Mouse (Mus musculus) heart, adult 18-20 months (tissue): ENCODE measurements at regions not wholly inside any gene's neighbourhood (a gene's known extent, or its start where the extent isn't known, plus 50 kb on each side); places are given as distances from the start of the nearest gene placed in this dataset.
A peak's percentile ranks its signal among the peaks of the same experiment; 100 is the strongest.

Experiments used
- DNase-seq, 2 experiments: peaks; one replicate each; pipeline ENCODE4 v3.0.0; 2021 to 2022; ENCODE audit warnings: mixed read lengths in 1 of 2

DNA sequence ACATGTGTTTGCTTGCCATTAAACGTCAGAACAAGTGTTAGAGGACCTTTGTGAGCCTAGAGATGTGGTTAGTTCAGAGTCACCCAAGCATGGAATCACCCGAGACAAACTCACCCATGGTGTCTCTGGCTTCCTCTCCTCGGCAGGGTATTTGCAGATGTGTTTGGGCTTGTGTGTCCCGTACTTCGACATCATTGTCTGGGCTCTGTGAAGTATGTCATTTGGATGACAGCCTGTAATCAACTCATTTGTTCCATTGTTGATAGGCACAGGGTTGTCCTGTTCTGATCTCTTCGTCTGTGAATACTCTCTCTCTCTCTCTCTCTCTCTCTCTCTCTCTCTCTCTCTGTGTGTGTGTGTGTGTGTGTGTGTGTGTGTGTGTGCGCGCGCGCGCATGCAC, 277.8 kb upstream of the Dynlrb2 start:
- no peak for DNase-seq

DNA sequence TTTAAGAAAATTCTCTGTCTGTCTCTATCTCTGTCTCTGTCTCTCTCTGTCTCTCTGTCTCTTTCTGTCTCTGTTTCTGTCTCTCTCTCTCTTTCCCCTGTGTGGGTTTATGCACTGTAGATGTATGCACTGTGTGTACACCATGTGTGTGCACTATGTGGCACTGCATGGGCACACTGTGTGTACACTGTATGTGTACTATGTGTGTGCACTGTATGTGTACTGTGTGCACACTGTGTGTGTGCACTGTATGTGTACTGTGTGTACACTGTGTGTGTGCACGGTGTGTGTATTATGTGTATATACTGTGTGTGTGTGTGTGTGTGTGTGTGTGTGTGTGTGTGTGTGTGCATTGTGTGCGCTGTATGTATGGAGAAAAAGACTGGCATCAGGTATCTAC, 281.5 kb upstream of the Dynlrb2 start:
- DNase-seq = no peak

DNA sequence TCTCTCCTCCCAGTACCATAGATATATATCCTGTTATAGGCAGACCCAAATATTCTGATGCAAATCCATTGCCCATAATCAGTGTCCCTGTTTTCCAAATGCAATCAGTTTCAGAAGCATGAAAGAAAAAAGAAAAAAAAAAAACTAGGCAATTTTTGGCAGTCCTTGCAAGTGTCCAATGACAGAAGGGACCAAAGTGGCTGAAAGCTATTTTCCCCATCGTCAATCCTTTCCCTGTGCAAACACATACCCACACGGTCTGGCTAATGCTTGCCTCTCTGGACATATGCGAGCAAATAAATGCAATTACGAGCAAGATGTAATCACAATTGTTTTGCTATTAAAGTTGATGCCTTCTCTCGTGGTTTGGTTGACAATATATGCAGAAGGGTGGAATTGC, 288.9 kb upstream of the Dynlrb2 start:
- DNase-seq = no peak

DNA sequence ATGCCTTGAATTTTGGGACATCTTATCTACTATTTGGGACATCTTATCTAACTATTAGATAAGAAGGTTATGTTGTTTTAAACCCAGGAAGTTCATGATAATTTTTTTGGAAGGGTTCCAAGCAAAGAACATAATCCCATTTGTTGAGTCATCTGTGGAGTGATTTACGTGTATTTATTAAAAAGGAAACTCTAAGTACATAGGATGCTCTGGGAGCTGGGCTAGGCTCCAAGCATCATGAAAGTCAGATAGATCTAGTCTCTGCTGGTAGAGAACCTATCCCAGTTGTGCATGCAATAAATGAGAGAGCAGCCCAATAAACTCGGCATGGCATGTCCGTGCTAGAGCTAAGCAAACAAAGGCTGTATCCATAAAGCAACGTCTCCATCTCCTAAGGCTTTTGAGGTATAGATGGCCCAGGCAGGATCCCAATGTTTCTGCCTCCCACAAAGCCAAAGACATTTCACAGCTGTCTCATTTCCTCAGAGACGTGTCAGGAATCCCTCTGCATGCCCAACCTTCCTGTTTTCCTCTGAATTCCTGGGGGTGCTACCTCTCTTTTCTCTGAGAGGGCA, 289.4 kb upstream of the Dynlrb2 start:
- no peak for DNase-seq

DNA sequence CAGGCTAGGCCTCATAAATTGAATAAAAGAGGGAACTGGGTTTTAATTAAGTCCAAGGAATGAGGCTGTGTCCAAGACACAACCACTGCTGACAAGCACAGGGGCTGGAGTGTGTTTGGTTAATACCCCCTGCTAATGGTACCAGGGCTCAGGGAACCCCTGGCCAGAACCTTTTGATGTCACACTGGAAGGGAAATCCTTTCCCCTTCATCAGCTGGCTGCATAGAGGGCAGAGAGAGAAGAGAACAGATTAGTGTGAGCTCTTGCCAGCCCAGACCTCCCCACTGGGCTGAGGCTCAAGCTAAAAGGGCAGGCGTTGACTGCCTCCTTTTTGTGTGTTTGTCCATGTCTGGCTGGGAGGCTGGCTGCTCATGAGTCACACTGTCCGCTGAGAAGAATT, 301.1 kb upstream of the Dynlrb2 start:
- no peak for DNase-seq

DNA sequence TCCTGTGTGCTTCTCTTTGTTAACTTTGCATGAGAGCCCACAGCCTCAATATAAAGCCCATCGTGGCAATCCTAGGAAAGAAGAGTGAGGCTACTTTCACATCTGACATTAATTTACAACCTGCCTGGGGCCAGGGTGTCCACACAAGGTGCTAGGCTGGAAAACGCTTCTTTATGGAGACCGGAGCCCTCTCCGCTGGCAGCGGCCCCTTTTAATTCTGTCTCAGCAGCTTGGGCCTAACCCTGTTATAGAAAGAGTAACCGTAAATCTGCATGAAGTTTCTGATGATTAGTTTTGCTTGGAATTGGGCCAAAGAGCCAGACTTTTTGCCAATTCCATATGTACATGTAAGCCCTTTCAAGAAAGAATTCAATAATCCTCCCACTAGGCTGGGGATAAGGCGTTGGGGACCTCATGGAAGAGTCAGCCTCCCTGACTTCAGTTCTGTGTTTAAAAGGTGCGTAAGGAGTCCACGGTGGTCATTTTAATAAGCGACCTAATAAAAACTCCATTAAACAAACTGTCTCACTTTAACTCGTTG, 304.2 kb upstream of the Dynlrb2 start:
- no peak for DNase-seq

DNA sequence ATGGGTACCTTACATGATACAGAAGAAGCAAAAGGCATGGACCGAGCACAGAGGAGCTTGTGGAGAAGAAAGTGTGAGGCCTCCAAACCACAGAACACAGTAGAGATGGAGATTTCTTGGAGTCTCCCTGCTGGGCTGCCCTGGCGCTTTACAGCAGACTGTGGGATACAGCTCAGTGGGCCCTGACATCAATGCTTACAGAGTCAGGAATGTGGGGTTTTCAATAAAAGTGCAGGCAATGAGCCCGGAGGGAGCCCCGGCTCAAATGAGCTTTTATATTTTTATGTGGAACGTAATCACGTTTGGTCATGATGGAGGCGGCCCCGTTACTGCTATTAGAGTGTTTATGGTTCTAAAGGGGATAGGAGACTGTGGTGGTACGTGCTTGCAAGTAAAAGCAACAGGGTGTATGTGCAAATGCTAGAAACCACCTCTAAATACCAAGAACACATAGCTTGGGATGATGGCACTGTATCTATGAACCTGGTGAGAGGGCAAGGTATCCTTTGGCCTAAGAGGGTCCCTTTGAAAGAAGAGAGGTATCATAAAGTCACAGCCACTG, 308.1 kb upstream of the Dynlrb2 start:
- no peak for DNase-seq

DNA sequence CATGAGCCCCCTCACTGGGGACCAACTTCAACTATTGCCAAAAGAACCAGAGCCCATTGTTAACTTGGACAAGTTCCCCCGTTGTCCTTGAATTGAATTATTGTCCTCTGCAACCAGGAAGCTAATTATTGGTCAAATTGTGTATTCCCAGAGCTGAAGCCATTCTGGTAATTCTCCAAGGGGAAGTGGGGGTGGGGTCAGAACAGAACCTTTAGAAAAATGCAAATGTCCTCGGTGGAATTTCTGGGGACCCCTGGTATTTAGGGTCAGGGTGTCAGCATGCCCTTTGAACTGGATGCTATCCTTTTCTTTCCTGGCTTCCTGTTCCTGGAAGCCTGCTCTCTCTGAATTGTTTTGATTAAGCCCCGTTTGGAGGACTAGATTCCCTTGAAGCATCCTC, 312.7 kb upstream of the Dynlrb2 start:
- no peak for DNase-seq

DNA sequence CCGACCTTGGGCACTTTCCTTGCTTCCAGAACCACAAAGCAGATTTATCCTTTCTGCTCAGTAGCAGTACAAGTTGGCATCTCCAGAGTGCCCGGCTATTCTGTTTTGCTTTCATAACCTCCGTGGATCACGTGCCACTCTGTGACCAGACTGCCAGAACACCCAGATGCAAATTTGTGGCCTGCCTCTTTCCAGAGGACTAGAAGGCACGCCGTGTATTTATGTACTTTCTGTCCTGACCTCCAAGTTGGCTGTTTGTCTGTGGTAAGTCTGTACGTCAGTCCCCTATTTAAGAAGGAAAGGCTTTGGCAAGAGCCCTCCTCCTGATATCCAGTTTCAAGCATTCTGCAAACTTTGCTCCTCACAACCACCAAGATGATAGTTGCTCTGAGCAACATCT, 319.6 kb upstream of the Dynlrb2 start:
- no peak for DNase-seq

DNA sequence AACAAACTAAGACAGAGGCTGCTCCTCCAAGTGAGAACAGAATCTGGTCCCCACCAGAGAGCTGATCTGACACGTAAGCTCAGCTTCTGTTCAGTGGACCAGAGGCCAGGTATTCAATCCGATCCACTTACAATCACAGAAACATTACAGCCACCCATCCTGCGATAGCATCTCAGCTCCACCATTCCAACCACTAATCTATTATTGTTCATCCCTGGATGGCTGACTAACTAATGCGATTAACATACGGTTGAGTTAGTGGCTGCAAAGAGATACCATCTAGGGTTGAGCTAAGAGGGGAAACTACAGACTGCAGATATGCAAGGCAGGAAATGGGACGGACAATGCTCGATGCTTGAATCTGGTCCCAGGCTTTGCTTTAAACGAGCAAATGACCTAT, 320.5 kb upstream of the Dynlrb2 start:
- peak in 1 of 2 experiments; percentile 1 for DNase-seq

DNA sequence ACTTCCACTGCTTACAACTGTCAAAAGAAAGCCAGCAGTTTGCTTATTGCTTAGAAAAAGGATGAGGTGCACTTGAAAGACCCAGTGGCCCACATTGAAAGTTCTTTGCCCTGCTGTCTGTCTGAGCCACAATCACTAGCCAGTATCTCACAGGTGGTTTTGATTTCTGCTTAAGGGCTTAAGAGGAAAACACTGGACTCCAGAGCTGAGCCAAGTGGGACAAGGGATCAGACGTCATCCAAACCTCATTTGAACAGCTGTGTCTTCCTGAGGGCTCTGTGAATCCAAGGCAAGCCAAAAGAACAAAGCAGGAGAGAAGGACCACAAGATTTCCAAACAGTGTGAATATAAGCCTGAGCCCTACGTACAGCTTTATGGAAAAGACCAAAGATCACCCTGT, 326.8 kb upstream of the Dynlrb2 start:
- peak; percentile 7 to 32 for DNase-seq

DNA sequence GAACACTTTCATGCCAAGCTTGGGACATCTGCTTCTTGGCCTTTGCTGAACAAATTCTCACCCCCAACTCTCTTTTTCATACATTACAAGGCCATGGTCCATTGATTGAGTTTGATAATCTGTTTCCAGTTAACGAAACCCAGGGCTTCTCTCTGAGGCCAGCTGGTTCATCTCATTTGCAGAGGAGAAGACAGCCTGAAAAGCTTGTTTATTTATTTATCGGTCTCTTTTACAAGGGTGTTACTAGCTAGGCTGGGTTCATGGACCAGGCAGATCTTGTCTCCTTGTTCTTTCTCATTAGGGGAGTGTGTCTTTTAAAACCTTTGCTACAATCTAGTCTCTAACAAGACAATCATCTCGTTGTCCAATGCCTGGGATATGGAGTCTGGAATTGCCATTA, 329.9 kb upstream of the Dynlrb2 start:
- no peak for DNase-seq

DNA sequence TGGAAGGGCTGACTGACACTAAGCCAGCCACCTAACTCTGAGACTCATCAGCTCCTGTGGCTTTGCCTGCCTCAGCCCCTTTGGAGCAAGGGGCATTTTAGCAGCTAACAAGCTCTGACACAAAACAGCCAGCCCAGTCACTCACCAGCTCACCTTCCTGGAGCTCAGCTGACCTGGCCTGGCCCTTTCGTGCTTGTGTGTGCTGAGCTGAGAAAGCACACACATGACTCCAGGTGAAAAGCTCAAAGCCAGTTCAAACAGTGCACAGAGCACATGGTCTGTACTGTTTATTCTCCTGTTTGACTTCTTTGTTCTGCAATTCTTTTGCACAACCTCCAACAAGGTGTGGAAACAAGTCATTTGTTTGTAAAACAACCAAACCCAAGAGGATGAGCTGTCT, 330.8 kb upstream of the Dynlrb2 start:
- no peak for DNase-seq

DNA sequence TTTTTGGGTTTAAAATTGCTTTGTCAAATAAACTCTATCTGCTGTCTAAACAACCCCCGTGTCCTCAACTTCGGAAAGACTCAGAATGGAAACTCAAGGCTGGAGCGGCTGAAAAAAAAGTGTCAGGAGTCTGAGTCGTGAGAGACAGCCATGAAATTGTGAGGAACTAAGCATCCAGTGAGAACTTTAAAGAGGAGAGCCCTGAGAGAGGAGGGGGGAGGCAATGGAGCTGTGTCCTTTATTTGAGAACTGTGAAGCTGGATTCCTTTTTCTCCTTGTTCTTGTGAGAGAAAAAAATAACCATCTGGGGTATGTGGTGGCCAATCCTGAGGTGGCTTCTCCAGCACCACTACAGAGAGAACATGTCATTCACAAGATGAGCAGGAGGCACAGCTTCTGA, 336.9 kb upstream of the Dynlrb2 start:
- no peak for DNase-seq

DNA sequence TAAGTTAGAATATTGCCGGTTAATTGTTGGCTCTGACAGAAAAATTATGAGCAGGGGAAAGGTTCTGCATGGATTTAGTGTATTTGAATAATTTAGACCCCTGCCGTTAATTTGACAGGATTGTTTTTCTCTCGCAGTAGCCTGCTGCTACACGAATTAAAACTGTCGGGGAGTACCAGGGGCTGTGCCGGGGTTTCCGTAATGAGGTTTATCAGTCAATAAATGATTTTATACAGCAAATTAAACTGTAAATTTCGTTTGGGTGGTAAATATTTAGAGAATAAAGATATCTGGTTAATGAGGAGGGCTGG, 339.8 kb upstream of the Dynlrb2 start:
- DNase-seq = no peak

DNA sequence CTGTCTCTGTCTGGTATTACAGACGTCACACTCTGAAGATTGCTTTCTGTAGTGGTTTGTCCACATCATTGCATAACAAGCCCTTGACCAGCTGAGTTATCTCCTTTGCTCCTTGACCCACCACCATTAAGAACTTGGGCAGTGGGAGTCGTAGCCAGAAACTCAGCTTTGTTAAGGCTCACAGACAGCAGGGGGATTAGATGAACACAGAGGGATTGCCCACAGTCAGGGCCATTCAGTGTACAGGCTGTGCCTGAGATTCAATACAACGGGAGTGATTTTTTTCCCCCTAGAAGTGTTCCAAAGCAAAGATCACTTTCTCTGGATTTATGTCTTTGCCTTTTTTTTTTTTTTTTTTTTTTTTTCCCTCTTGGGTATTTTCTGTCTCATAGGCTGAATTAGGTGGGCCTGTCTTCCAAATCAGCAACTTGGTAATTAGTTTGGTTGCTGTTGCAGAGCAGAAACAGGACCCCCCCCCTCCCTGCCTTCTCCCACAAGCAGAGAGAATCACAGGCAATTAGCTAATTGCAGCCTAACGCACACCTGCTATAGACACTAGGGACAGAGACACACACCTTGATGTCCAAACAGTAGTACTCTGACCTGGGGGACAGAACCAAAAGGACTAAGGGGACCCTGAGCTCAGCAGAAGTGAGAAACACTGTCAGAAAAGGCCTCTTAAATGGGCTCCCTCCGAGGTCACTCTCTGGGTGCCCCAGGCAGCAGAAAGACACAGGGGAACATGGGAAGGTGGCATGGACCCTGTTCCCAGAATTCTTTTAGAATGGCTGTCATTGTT, 340.4 kb upstream of the Dynlrb2 start:
- no peak for DNase-seq

DNA sequence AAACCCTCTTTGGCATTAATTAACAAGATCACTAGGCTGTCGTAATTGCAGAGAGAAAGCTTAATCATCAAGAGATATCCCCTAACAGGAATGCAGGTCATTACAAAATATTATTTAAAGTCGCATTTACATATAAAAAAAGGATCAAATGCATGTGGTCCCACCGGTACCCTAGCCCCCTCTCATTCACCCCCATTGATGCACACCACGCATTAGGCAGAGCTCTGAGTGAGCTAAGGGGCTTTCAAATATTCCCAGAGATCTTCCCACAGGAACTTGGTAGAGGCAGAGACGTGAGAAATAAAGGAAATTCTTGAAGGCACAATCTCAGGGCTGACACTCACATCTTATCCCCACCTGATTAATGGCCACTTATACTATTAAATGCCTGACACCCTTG, 343.8 kb upstream of the Dynlrb2 start:
- no peak for DNase-seq

DNA sequence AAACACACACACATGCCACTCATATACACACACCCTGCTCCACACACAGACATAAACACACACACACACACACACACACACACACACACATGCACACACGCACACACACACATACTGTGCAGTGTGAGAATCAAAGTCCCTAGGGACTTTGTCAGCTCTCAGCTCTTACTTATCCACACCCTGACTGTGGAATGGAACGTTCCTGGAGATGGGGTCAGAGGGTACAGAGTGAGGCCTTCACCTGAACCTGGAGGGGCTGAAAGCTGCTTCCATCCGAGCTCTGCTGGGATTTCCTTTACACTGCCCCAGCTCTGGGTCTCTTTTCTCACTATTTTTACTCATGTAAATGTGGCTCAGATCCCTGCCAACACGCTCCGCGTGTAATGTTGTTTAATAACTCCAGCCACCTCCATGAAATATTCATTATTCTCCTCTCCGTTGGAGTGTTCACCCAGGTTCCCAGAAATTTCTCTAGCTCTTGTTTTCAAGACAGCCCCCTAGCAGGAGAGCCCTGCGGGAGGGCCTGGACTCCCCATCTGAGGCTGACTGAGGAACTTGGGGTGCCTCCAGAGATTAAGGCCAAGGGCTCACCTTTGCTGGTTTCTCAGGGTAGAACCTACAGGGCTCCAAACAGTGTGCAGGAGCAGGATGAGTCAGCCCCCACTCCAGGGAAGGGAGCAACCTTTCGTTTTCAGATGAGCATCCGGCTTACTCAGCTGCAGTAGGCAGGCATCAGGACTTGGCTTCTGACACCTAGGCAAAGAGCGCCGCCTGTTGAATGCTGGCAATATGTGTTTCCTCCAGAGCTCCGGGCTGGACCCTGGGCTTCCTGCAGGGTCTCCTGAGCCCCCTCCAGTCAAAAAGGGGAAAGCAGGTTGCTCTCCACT, 360.8 kb upstream of the Dynlrb2 start:
- peak; percentile 37 to 43 for DNase-seq

DNA sequence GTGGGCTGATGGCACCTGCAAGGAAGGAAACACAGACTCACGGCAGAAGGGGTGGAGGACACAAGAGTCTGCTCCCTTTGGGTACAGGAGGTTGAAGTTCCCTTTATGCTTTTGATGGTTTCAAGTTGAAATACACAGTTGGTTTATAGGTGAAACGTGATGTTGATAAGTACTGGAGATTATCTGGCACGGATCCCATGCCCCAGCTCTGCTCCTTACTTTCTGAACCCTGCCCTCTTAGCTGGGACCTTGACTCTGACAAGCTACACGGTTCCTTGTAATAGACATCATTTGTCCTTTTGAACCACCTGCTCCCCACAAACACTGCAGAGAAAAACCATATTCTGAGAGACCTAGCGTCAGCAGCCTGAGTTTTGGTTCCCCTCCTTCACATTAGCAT, 363.4 kb upstream of the Dynlrb2 start:
- no peak for DNase-seq

DNA sequence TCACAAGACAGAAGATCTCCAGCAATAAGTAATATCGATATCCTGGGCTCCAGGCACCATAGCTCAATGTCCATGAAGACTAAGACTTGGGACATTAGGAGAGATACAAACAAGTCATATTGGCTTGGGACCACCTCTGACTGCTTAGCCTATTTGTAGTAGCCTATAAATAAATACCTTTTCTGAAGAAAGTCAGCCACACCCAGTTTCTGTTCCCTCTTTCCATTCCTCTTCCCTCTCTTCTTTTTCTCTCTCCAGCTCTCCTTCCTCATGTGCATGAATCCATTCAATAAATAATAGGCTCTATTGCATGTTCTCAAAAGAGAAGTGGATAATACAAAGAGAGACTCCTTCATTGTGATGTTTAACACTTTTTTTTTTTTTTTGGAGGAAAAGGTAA, 364.8 kb upstream of the Dynlrb2 start:
- no peak for DNase-seq

DNA sequence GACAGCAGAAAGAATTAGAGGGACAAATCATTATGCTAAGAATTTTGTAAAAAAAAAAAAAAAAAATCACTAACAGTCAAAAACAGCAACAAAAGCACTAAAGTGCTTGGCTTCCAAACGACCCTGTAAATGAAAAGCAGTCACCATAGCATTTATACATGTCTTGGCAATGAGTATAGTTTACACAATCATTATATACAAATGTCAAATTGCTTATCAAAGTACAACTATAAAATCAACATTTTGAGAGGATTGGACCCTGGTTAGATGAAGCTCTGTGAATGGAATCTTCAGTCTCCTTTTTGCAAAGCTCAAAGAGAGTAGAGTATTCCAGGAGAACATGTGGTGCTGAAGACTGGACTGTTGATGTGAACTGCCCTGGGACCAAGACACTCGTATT, 367.0 kb upstream of the Dynlrb2 start:
- no peak for DNase-seq

DNA sequence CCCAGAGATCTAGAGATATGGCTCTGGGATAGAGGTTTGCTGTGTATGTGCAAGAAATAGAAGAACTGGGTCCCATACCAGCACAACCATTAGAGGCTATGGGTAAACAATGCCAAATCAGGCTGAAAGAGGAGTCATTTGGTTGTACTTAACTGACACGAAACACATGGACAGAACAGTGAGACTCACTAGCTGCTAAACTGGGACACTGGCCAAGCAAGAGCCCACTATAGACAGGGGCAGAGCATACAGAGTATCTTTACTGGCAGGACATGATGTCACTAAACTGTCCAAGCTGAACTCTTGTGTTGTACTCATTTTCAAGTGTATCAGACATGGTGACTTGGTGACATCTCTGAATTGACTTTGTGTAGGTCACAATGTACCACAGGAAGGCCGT, 371.3 kb upstream of the Dynlrb2 start:
- no peak for DNase-seq

DNA sequence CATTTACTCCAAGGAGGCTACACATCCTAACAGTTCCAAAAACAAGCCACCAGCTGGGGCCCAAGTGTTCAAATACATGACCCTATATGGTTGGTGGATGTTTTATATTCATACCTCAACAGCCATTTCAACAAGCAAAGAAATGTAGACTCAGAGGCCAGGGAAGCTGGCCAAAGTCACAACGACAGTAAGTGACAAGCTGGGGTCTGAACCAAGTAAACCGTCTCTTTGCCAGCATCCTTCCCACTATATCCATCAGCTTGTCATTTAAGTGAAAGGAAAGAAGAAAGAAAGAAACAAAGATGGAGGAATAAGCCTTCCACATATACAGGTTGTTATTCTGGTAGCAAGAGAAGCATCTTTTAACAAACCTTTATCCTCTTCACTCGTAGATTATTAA, 371.7 kb upstream of the Dynlrb2 start:
- no peak for DNase-seq
